Mouse (Mus musculus) central nervous system, embryonic 14 days (tissue): Measurements from ENCODE around the gene BC061237. TPM values are rescaled to one million over a fixed set of nuclear protein-coding genes. Genes with fewer than 3 reads are reported as not detected.

Source experiments
- polyA plus RNA-seq: library from polyadenylated mRNA; depleted of rRNA; stranded (reverse); fragments of >200 nt; gene quantifications from 2 replicates; pipeline ENCODE4 v1.2.3, GENCODE M21; 2012; rRNA removed

BC061237 gene
- polyA plus RNA-seq, result 0.12 TPM in 1 of 2 replicates, not detected in the other

DNA sequence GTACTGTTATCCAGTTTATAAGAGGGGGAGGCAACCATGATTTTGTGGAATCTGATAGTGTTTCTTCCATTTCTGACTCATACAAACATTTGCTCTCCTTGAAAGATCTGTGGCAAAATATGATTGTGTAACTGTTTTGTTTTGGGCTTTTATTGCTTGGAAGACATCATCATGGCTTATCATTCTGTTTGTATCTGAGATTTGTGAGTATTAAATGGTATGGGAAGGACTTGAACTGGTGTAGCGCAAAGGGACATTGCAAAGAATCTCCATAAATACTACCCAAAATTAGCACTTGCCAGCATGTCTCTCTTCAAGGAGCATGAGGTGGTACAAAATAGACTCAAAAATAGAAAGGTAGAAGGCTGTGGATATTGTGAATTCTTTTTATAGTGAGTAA, at the start of gene BC061237:
Gene BC061237 (plus strand): TSS at position 301 of the 400 bp plus-strand sequence.

DNA sequence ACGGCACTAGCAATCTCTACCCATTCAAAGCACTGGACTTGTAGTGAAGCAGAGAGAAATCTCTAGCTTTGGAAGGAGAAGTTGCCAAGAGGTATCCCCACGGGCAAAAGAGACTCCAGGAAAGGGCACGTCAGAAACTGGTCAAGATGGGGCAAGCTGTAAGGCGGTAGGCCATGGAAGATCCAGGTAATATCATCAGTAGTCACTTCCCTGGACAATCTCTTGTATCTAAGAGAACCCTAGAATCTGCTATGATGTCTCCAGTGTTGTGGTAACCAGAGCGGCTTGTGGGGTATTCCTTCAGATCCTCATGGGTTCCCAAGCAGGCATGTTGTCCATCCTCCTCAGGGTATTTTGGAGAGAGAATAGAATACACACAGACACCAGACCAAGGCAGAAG, 25.7 kb downstream of the BC061237 start, which contains the start of gene Gm17093:
Gene Gm17093 (plus strand): TSS at position 301 of the 400 bp plus-strand sequence.

Other genes with a start within 250 kb of the BC061237 start
- gene Gm8220, start 206.9 kb upstream of the BC061237 start, polyA plus RNA-seq, result not detected in 2 replicates
- not detected in 2 replicates for gene Gm5930, start 153.9 kb upstream of the BC061237 start, polyA plus RNA-seq
- 0.06 TPM in 2 replicates for gene Gm8229, start 127.1 kb upstream of the BC061237 start, polyA plus RNA-seq
- gene Gm3371, start 81.8 kb upstream of the BC061237 start, polyA plus RNA-seq, result not detected in 2 replicates
- gene Gm8232, start 58.8 kb upstream of the BC061237 start, polyA plus RNA-seq, result not detected in 2 replicates
- not detected in 2 replicates for gene Gm17093, start 25.8 kb downstream of the BC061237 start, polyA plus RNA-seq
- gene Gm8247, start 90.7 kb downstream of the BC061237 start, polyA plus RNA-seq, result 0.10 TPM in 1 of 2 replicates, not detected in the other
- not detected in 2 replicates for gene Gm5624, start 135.5 kb downstream of the BC061237 start, polyA plus RNA-seq
- gene Gm8257, start 214.0 kb downstream of the BC061237 start, polyA plus RNA-seq, result not detected in 2 replicates